Mouse (Mus musculus) adrenal gland (tissue): ENCODE data around the gene Fstl1.

Source experiments
- intact Hi-C: fragments of 180-260 bp; cut with DNase I; formaldehyde crosslinking; loops from one replicate; pipeline ENCODE4 v1.15.1; 2025
- long read RNA-seq, 2 experiments: library from polyadenylated mRNA; unstranded; transcript quantifications; one replicate each; pipeline ENCODE4 v2.0.0; 2020; ENCODE audit warnings: borderline replicate concordance in 1 of 2; ENCODE audit not compliant: insufficient replicate concordance in 1 of 2

Gene Fstl1
- long read RNA-seq, experiment 1, transcript Fstl1-201 (11 exons, 3,789 nt), result major isoform, 25 of 34 reads
- long read RNA-seq, experiment 1, partial matches to known transcripts, result 2 of 34 reads
- long read RNA-seq, experiment 1, other reads (novel, unspliced or antisense), result 6 of 34 reads
- long read RNA-seq, experiment 2, transcript Fstl1-201 (11 exons, 3,789 nt), result major isoform, 27 of 34 reads
- long read RNA-seq, experiment 2, partial matches to known transcripts, result 2 of 34 reads
- long read RNA-seq, experiment 2, other reads (novel, unspliced or antisense), result 4 of 34 reads

GRCm38 (mm10) chr16:37776860-37777651 lies at the start of gene Fstl1:
Gene Fstl1, plus strand, starts transcription at chr16:37776873.
- intact Hi-C loops, result no loop called here

DNA sequence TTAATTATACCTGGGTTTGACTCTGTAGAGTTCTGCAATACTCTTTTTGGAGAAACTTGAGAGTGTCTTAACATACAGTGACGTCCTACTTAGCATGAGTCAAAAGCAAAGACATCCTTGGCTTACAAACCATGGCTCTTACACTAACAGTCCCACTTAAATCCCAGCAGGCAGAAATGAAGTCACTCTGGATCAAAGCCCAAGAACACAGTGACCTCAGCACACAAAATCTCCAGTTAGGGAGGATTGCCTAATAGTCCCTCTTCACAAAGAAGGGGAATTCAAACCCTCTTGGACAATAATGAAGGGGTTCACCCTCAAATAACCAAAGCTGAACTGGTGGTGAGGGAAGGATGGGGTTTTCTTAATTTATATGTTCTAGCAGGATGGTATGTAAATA lies 48.0 kb upstream of the Fstl1 start:
- intact Hi-C loops, result no loop called here

- intact Hi-C loops, result no loop called here
Measured at GRCm38 (mm10) chr16:37729381-37730150, 47.1 kb upstream of the Fstl1 start.

DNA sequence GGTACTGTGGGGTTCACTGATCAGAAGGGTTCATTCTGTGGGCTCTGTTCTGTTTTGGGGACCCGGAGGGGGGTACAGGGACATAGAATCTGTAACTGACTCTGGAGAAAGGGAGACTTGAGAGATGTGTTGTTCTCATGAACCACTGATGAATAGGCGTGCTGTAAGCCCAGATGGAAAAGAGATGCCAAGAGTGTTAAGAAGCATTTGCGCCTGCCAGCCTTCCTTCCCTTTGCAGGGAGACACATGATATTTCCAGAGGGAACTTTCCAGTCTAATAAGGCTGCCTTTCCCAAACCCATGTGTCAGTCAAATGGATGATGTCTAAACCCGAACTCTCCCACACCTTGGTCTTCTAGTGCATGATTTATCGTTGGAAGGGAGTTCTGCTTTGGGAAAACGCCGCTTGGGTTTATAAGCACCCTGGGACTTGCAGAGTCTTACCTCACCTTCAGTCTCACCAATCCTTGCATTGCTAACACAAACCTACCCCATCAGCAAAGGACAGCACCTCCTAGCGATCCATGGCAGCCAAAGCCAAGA lies 46.3 kb upstream of the Fstl1 start:
- intact Hi-C loops, result no loop called here

GRCm38 (mm10) chr16:37731431-37731830 lies 45.2 kb upstream of the Fstl1 start:
- intact Hi-C loops, result no loop called here

GRCm38 (mm10) chr16:37732023-37732761 lies 44.5 kb upstream of the Fstl1 start:
- intact Hi-C loops, result no loop called here

DNA sequence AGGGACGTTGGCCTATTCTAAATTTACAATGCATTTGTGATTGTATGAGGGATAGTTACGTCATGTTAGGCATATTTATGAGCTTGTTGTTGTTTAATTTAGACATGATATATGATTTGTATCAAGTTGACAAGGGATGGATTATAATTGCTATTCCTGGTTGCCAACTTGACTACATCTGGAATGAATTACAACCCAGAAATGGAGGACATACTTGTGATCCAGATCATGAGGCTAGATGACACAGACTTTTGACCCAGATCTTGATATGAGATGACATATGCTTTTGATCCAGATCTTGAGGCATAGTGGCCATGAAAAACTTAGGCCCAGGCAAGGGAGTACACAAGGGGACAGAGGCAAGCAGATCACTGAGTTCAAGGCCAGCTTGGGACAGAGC lies 36.6 kb upstream of the Fstl1 start:
- intact Hi-C loops, result no loop called here

GRCm38 (mm10) chr16:37742266-37742665 lies 34.4 kb upstream of the Fstl1 start:
- intact Hi-C loops, result no loop called here

- intact Hi-C loops, result no loop called here
Measured at GRCm38 (mm10) chr16:37752876-37753275, 23.8 kb upstream of the Fstl1 start.

DNA sequence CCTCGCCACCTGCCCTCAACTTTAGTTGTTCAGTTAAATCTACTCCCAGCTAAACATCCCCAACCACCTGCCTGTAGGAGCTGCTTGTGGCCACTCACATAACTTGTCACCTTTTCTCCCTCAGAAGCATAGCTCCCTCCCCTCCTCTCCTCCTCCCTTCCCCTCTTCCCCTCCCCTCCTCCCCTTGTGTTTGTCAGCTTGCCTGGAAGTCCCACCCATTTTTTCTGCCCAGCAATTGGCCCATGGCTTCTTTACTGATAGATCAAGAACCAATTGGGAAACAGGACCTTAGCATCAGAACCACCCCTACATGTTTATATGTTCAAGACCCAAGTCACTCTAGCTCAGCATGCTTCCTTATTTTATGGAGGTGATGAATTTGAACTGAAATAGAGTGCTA lies 22.9 kb upstream of the Fstl1 start:
- intact Hi-C loops, result no loop called here

DNA sequence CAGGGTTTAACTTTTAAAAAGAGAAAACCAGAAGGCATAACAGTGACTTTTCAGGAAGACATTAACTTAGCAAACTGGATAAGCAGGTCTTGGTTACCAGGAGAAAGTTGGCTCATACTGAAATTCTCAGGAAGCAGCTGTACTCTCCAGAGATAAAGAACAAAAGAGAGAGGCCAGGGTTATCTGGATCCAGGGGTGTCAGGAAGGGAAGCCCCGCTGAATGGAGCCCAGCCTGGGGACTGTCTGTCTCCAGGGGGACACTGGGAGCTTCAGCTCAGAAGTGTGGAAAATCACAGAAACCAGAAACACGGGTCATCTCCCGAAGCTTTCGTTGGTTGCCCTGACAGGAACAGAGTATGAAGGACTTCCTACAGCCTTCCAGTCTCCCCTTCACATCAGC lies 22.2 kb upstream of the Fstl1 start:
- intact Hi-C loops, result no loop called here

- intact Hi-C loops, result no loop called here
Measured at GRCm38 (mm10) chr16:37757223-37757622, 19.4 kb upstream of the Fstl1 start.

DNA sequence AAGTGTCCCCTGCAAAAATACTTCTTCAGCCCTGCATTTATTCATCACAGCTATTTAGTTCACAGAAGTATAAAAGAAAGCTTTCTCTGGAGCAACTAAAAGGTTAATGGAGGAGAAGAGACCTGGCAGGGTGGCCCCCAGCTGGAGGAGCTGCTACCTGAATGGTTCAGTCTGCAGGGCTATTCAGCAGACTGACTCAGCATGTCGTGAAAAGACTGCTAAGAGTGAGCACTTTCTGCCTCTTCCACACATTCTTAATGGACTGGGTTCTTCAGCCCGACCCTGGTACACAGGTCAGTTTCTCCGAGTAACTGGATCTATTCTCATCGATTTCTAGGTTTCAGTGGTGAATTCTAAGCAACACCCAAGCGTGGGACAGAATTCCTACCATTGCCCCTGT lies 12.9 kb upstream of the Fstl1 start:
- intact Hi-C loops, result no loop called here

DNA sequence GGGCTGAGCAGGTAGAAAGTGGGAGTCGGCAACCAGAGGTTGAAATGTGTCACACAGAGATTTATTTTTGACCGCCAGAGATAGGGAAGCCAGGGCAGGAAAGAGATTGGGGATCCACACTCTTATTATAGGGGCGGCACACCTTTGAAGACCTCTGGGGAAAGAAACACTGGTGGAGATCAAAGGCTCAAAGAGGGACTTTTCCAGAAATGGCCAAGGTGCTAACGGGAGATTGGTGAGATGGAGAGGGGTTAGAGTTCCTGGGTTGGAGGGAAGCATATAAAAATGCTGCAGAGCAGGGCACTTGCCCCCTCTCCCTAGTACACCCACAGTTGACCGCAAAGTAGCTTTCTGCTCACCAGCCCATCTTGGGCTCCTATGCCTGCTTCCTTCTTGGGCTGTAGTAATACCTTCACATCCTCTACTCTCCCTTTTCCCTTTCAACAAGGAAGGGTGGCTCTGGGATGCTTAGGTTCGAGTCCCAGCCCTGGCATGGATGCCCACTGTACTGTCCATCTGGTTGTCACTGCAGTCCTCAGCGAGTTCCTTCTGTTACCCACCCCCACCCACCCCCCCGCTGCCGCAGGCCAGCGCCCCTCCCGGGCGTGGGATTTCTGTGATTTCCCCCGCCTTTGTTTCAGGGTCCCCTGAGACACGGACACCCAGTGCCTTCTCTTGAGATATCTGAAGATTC lies 360 bp upstream of the Fstl1 start:
- intact Hi-C loops, result no loop called here

DNA sequence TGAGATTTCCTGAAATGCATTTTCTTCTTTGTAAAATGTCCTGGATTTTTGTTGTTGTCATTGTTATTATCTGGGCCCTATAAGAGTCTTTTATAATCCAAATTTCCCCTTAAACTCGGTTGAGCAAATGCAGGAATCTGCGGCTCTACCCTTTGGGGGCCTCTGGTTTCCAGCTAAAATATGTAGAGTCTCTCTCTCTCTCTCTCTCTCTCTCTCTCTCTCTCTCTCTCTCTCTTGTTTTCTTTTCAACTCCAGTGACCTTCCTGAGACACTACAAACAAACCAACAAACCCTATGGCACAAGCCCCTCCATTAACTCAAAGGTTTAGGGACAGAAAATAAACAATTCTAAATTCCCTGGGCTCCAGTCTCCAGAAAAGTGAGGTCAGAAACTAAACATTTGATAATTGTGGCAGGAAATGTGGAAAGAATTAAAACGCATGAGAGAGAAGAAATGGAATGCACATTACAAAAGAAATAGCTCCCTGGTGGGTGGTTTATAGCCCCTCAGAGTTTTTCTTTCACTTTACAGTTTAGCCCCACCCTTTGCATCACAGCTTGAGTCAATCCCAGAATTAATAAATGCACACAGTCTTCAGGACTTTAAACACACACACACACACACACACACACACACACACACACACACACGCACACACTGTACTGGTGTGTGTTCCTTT lies 1.3 kb downstream of the Fstl1 start:
- intact Hi-C loops, result no loop called here

- intact Hi-C loops, result no loop called here
Measured at GRCm38 (mm10) chr16:37778529-37778928, 1.9 kb downstream of the Fstl1 start.

DNA sequence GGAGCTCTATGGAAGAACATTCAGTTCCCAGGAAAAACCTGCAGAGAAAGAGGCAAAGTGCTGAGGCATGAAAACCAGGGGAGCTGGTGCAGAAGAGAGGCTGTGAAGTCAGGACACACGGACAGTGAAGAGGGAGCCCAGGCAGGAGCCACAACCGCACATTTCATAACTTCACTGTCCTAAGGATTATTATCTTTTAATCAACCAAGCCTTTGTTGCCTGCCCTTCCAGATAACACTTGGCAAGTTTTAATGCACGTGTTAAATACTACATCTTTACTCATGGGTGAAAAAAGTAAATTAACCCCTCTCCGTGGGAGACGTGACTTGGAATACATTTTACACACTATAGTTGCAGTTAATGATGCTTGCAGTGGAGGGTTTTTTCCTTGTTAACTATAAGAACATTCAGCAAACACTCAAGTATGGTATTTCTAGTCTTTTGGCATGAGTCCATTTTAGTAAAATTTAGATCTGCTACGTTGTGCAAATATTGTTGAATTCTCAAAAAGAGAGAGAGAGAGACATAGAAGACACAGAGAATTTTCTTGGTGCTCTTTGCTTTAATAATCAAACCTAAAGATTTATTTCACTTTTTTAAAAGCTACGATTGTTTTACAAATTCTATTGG lies 3.1 kb downstream of the Fstl1 start:
- intact Hi-C loops, result no loop called here

DNA sequence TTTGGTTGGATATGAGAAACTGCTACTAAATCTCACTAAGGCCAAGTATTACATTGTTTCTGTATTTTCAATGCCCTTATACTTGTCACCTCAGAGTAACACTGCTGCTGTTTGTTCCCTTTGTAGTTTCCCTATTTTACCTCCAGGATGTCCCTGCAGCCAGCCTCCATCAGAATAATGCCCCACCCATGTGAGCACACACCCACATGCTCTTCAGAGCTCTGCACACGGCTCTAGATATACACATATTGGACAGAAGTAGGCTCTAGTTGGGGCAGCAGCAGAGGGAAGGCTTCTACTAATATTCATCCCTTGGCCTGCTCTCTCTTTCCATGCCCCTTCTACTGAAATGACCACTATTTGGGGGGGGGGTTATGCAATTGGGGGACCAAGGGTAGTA lies 3.7 kb downstream of the Fstl1 start:
- intact Hi-C loops, result no loop called here

GRCm38 (mm10) chr16:37780911-37781310 lies 4.2 kb downstream of the Fstl1 start:
- intact Hi-C loops, result no loop called here
